Mouse (Mus musculus) embryonic fibroblast, embryonic 13.5 days (primary cell): Measurements from ENCODE around the gene Csnk2b. TPM values are rescaled to one million over a fixed set of nuclear protein-coding genes. Genes with fewer than 3 reads are reported as not detected.

ENCODE experiments used
- H3K27ac ChIP-seq: 2 replicates; pipeline ENCODE4 v1.5.1; 2012; ENCODE audit warnings: low read length, control low read depth, inconsistent platforms; ENCODE audit not compliant: insufficient read depth
- H3K4me1 ChIP-seq: 2 replicates; pipeline ENCODE4 v1.6.1; 2011; ENCODE audit warnings: low read length; ENCODE audit not compliant: control insufficient read depth, insufficient read depth
- H3K4me3 ChIP-seq: 2 replicates; pipeline ENCODE4 v1.5.1; 2011; ENCODE audit warnings: mild to moderate bottlenecking, control low read depth, low read length; ENCODE audit not compliant: insufficient read depth
- CTCF ChIP-seq: IDR thresholded peaks from 2 replicates; pipeline ENCODE4 v1.5.1; 2011; ENCODE audit warnings: mild to moderate bottlenecking, control low read depth, low read length, moderate library complexity, borderline replicate concordance; ENCODE audit not compliant: insufficient read depth
- POLR2A ChIP-seq: IDR thresholded peaks from 2 replicates; pipeline ENCODE4 v1.6.1; 2011; ENCODE audit warnings: low read depth, mild to moderate bottlenecking, control low read depth, low read length, moderate library complexity
- polyA plus RNA-seq: library from polyadenylated mRNA; stranded (reverse); fragments of >200 nt; gene quantifications from 2 replicates; pipeline ENCODE4 v1.2.4, GENCODE M21; 2011; ENCODE audit warnings: low read depth; ENCODE audit not compliant: missing spikeins, insufficient read length

The Csnk2b gene
- polyA plus RNA-seq, 1 experiment = 169 TPM

DNA sequence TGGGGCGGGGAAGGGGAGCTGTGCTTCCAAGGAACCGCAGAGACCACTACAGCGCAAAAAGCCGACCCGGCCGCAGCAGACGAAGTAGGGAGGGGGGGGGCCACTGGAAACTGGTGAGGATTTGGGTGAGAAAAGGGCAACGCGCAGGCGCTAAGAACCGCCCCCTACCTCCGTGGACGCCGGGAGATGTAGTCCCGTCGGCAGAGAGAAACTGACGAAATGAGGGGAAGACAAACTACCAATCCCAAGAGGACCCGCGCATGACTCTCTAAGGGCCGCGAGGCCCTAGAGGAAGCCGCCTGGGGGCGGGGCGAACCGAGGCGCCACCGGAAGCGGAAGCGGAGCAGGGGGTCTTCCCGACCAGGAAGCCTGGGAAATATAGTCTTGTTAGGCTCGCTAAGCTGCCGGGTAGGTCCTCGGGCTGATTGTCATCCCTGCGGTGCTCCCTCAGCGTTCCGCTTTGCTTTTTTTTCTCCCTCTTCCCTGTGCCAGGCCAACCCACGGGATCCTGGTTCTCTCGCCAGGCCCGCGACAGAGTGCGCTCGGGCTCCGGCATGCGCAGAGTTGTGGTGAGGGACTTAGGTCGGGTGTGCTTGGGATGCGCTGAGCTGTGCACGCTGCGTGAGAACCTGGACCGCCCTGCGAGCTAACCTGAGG, 582 bp downstream of the Csnk2b start, which contains the start of gene Gpank1:
Gene Gpank1 (plus strand): TSS at position 313 of the 657 bp plus-strand sequence.
- H3K4me3 ChIP-seq = peak within 1 kb of the TSS; percentile 97
- TF ChIP-seq POLR2A (peak; percentile 63; the same call in 1 of the 2 replicates), CTCF (no peak)

GRCm38 (mm10) chr17:35120745-35121142, 1.1 kb downstream of the Csnk2b start:
- Histone ChIP-seq H3K27ac (no peak overlapping the region), H3K4me3 (peak overlapping the region; percentile 97), H3K4me1 (peaks cover 3% of the 10 kb centered on the region; the same call in 1 of the 2 replicates)
- TF ChIP-seq POLR2A (no peak), CTCF (no peak)

More for the DNA sequence above, 582 bp downstream of the Csnk2b start, which contains the start of gene Gpank1:
- Histone ChIP-seq H3K27ac (peak within 1 kb of the TSS; percentile 56), H3K4me1 (peaks cover 3% of the 10 kb centered on the region; the same call in 1 of the 2 replicates)

DNA sequence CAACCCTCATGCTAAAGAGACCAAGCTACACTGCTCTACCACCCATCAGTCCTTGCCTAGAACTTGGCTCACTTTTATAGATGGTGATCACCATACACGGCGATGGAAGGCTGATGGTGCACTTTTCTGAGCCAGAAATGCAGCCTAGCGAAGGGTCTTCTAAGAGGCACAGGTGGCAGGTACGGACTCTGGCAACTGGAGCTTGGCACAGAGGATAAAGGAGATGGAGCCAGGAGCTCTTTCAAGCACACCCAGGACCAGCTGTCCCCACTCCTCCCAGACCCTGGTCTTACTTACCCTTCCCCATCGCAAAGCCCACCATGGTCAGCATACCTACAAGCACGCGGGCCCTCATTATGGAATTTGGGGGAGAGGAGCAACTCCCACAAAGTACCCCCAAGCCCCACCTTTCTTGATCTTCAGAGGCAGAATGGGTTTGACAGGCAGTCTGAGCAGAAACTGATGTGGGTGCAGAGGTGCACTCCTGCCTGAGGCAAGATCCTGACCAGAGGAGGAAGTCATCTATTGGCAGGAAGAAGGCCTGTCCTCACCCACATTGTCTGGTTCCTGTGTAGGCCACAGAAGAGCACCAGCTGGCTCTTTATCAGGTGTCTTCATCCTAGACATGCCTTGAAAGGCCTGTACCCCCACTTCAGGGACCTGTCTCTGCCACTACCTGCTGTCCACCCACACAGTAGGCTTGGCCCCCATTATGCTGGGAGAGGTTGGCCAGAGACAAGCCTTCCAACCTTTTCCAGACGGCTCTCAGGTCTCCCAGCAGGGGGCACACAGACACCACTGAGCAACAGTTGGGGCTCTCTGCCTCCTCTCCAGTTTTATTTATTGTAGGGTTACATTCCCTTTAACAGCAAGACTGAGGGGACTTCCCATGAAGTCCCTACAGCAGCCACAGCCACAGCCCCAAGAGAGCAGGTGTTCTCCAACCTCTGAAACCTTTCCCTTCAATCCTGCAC, 6.5 kb downstream of the Csnk2b start, which contains the start of gene Ly6g5b:
Gene Ly6g5b (minus strand): TSS at position 383 of the 974 bp plus-strand sequence.
- H3K4me3 ChIP-seq = no peak within 1 kb of the TSS
- no peak for TF ChIP-seq POLR2A
- 0 out of 2 replicates have a peak, but pooled peaks have one; percentile 2 for TF ChIP-seq CTCF

DNA sequence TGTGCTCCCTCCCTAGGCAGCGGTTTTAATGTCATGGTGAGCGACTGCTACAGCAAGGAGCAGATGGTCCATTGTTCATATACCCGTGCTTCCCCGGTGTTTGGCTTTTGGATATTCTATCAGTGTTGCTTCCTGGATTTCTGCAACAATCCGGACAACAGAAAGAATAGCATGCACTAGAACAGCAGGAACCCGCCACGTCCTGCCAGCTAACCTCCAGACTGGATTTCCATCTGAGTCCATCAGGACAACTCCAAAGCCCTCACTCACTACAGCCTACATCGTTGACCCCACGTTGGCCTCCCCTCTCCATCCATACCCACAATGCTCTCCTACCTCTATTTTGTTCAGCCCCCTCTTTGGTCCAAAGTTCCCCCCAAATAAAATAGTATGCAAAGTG, 10.1 kb downstream of the Csnk2b start:
- no peak for TF ChIP-seq CTCF
- no peak for TF ChIP-seq POLR2A
- no peak overlapping the region for H3K4me3 ChIP-seq
- no peaks in the 10 kb centered on the region for H3K4me1 ChIP-seq
- H3K27ac ChIP-seq = no peak overlapping the region

More for the DNA sequence above, 6.5 kb downstream of the Csnk2b start, which contains the start of gene Ly6g5b:
- Histone ChIP-seq H3K27ac (no peak within 1 kb of the TSS), H3K4me1 (no peaks in the 10 kb centered on the region)

DNA sequence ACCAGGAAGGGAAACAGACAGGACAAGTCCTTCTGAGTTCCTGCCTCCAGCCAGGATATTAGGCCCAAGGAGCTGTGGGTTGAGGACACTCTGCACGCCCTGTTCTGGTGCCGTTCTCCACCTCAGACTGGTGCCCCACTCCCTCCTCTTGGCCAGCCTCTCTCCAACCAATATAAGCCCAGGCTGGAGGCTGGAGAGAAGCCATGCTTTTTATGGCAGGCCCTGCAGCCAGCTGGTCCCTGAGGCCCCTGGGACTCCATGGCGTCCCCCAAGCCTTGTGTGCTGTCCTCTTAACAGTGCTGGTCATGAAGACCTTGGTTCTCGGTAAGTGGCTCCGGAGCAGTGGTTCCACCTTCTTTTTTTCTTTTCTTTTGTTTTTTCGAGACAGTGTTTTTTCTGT, 13.8 kb downstream of the Csnk2b start, which contains the start of gene Ly6g5c:
Gene Ly6g5c (plus strand): TSS at position 183 of the 400 bp plus-strand sequence.
- H3K27ac ChIP-seq = no peak within 1 kb of the TSS
- no peak within 1 kb of the TSS for H3K4me3 ChIP-seq
- H3K4me1 ChIP-seq = no peaks in the 10 kb centered on the region
- no peak for TF ChIP-seq POLR2A
- no peak for TF ChIP-seq CTCF

DNA sequence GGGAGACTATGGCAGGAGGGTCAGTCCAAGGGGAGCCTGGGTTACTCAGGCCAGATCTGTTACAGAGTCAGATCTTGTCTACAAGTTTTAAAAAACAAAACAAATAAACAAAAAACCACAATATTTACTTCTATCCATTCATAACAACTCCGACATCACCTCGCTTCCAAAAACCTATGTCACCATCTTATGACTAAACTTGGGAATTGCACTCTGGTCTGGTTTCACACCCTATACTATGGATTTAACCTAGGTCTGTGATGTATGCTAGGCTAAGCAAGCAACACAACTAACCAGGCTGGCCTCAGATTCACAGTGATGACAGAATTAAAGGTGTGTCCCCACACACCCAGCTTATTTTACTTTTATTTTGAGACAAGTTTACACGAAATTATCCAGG, 15.3 kb downstream of the Csnk2b start:
- TF ChIP-seq POLR2A (no peak), CTCF (no peak)
- Histone ChIP-seq H3K27ac (no peak overlapping the region), H3K4me3 (no peak overlapping the region), H3K4me1 (no peaks in the 10 kb centered on the region)

DNA sequence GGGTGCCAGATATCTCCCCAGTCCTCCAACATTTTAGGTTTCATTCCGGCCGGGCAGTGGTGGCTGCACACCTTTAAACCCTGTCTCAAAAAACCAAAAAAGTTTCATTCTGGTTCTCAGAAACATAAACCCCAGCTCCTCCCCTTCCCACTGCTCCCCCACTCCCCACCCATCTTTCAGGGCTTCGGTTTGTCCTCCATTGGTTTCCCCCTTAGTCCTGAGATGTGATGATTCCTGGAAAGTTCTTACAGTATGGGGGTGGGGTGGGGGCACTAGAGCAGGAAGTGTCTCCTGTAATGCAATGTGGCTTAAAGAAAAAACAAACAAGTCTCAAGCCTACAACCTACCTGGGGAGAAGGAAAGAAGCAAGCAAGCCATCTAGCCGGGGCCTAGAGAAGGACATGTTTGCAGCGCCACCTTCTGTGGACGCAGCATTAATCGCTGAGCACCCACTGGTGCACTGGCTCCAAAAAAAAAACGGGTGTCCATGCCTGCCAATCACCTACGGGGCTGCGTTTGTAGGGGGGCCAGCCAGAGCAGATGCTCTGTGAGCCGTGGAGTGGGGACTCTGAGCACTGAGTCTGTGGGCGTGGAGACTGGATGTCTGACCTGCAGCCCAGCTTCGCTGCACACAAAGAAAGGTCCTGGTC, 16.0 kb downstream of the Csnk2b start:
- no peaks in the 10 kb centered on the region for H3K4me1 ChIP-seq
- H3K4me3 ChIP-seq = no peak overlapping the region
- TF ChIP-seq CTCF = peak; percentile 64; the same call in 1 of the 2 replicates
- TF ChIP-seq POLR2A = no peak
- H3K27ac ChIP-seq = no peak overlapping the region

DNA sequence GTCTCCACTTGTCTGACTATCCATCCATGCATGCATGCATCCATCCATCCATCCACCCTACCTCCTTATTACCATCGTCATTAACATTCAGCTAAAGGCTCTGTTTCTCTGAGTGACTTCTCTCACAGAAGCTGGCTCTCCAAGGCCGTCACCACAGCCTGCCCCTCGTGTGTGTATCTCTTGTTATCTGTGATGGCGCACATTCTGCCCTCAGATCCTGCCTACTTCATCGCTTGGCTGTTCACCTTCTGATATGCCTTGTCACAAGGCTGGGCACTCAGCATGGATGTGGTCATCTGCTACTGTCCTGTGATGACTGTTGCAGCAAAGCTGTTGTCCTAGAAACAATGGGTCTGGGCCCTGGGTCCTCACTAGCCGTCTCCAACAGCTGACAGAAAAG, 17.1 kb downstream of the Csnk2b start:
- TF ChIP-seq POLR2A (no peak), CTCF (no peak)
- no peak overlapping the region for H3K27ac ChIP-seq
- H3K4me3 ChIP-seq = no peak overlapping the region
- no peaks in the 10 kb centered on the region for H3K4me1 ChIP-seq

- no peak overlapping the region for H3K27ac ChIP-seq
Observed at GRCm38 (mm10) chr17:35104079-35104478, 17.8 kb downstream of the Csnk2b start.

More at GRCm38 (mm10) chr17:35104079-35104478, 17.8 kb downstream of the Csnk2b start:
- Histone ChIP-seq H3K4me1 (no peaks in the 10 kb centered on the region), H3K4me3 (no peak overlapping the region)
- TF ChIP-seq POLR2A (no peak), CTCF (no peak)
